Comparison of ENCODE assay signal across 19 mouse cellular contexts in genomic region chr6:148199729-148200128, GRCm38 (mm10). TPM values are rescaled to one million over a fixed set of nuclear protein-coding genes. Genes with fewer than 3 reads are reported as not detected.
DNase-seq lines count a peak whose midpoint lies in the region; ATAC-seq and TF ChIP-seq lines count a peak whose summit lies in the region.
"Had no signal": no experiment of that assay in that cellular context is flagged by ENCODE, and none has a peak within 500 bp of the region (broad histone marks: within the 10 kb centered on the region; RNA-seq: fewer than 3 reads in every experiment).

No protein-coding gene starts in this region.

- WGBS in kidney, embryonic 16.5 days, result 88% methylated on average over 3 of the region's 3 CpGs
- 82% methylated on average over 3 of the region's 3 CpGs for WGBS in intestine, embryonic 15.5 days
- WGBS in intestine, postnatal 0 days, result 50% methylated on average over 3 of the region's 3 CpGs
- 62% methylated on average over 3 of the region's 3 CpGs for WGBS in stomach, embryonic 16.5 days
- 91% methylated on average over 3 of the region's 3 CpGs for WGBS in forebrain, embryonic 16.5 days

- H3K4me3 ChIP-seq in kidney, embryonic 16.5 days (ENCODE audit: low read length), result no peak overlapping the region
- no peak overlapping the region for H3K4me3 ChIP-seq in intestine, embryonic 15.5 days (replicated peaks)
- H3K4me3 ChIP-seq in intestine, postnatal 0 days (ENCODE audit: low read depth, low read length), result no peak overlapping the region
- H3K4me3 ChIP-seq in stomach, embryonic 16.5 days (replicated peaks; ENCODE audit: low read length), result no peak overlapping the region
- no peak overlapping the region for H3K4me3 ChIP-seq in forebrain, embryonic 16.5 days (replicated peaks; ENCODE audit: low read length)
- H3K4me3 ChIP-seq: embryonic facial prominence, embryonic 12.5 days; forebrain, embryonic 15.5 days; heart, embryonic 13.5 days had no signal

- H3K27ac ChIP-seq in kidney, embryonic 16.5 days (ENCODE audit: low read length), result peak overlapping the region; percentile 65
- no peak overlapping the region for H3K27ac ChIP-seq in intestine, embryonic 15.5 days
- H3K27ac ChIP-seq in intestine, postnatal 0 days (ENCODE audit: low read depth, low read length), result peak overlapping the region; percentile 65
- peak overlapping the region; percentile 84 for H3K27ac ChIP-seq in stomach, embryonic 16.5 days (ENCODE audit: low read length)
- H3K27ac ChIP-seq in forebrain, embryonic 16.5 days (ENCODE audit: low read length), result no peak overlapping the region
- H3K27ac ChIP-seq: embryonic facial prominence, embryonic 12.5 days; forebrain, embryonic 15.5 days; heart, embryonic 13.5 days had no signal

- no peak overlapping the region for H3K4me2 ChIP-seq in kidney, embryonic 16.5 days (replicated peaks; ENCODE audit: low read depth, low read length)
- H3K4me2 ChIP-seq in intestine, embryonic 15.5 days (replicated peaks), result no peak overlapping the region
- H3K4me2 ChIP-seq in intestine, postnatal 0 days (replicated peaks; ENCODE audit: low read depth), result no peak overlapping the region
- H3K4me2 ChIP-seq in stomach, embryonic 16.5 days (ENCODE audit: low read depth, low read length), result no peak overlapping the region
- H3K4me2 ChIP-seq in forebrain, embryonic 16.5 days (ENCODE audit: low read length), result no peak overlapping the region
- H3K4me2 ChIP-seq: embryonic facial prominence, embryonic 12.5 days; forebrain, embryonic 15.5 days; heart, embryonic 13.5 days had no signal

- ATAC-seq in kidney, embryonic 16.5 days (ENCODE audit: low FRiP score, low TSS enrichment), result no peak
- ATAC-seq in intestine, embryonic 15.5 days, result peak; percentile 61
- ATAC-seq in intestine, postnatal 0 days, result peak; percentile 56
- no peak for ATAC-seq in stomach, embryonic 16.5 days (ENCODE audit: insufficient read depth, low FRiP score)
- no peak for ATAC-seq in forebrain, embryonic 16.5 days
- ATAC-seq: activated CD4-positive, CD25-positive, alpha-beta regulatory T cell, adult 4 months; forebrain, embryonic 15.5 days; Patski had no signal

- H3K9me3 ChIP-seq in kidney, embryonic 16.5 days (ENCODE audit: low read length), result no peaks in the 10 kb centered on the region
- no peaks in the 10 kb centered on the region for H3K9me3 ChIP-seq in intestine, embryonic 15.5 days
- no peaks in the 10 kb centered on the region for H3K9me3 ChIP-seq in intestine, postnatal 0 days (ENCODE audit: control insufficient read depth)
- H3K9me3 ChIP-seq in stomach, embryonic 16.5 days (replicated peaks; ENCODE audit: control insufficient read depth, low read length), result no peaks in the 10 kb centered on the region
- H3K9me3 ChIP-seq in forebrain, embryonic 16.5 days (ENCODE audit: control insufficient read depth, low read length), result no peaks in the 10 kb centered on the region
- H3K9me3 ChIP-seq: embryonic facial prominence, embryonic 12.5 days; forebrain, embryonic 15.5 days; heart, embryonic 13.5 days had no signal

- H3K9ac ChIP-seq in kidney, embryonic 16.5 days (replicated peaks; ENCODE audit: low read length), result no peak overlapping the region
- no peak overlapping the region for H3K9ac ChIP-seq in intestine, embryonic 15.5 days
- H3K9ac ChIP-seq in intestine, postnatal 0 days (ENCODE audit: low read depth, low read length), result no peak overlapping the region
- H3K9ac ChIP-seq in stomach, embryonic 16.5 days (ENCODE audit: low read length), result no peak overlapping the region
- no peak overlapping the region for H3K9ac ChIP-seq in forebrain, embryonic 16.5 days (replicated peaks; ENCODE audit: low read depth, low read length)
- H3K9ac ChIP-seq: embryonic facial prominence, embryonic 12.5 days; forebrain, embryonic 15.5 days; heart, embryonic 13.5 days had no signal

- H3K27me3 ChIP-seq in kidney, embryonic 16.5 days (ENCODE audit: insufficient read depth, low read length), result no peaks in the 10 kb centered on the region
- no peaks in the 10 kb centered on the region for H3K27me3 ChIP-seq in intestine, embryonic 15.5 days (replicated peaks)
- no peaks in the 10 kb centered on the region for H3K27me3 ChIP-seq in intestine, postnatal 0 days (replicated peaks; ENCODE audit: control insufficient read depth, insufficient read depth, low read length)
- no peaks in the 10 kb centered on the region for H3K27me3 ChIP-seq in stomach, embryonic 16.5 days (ENCODE audit: control insufficient read depth, insufficient read depth, low read length)
- no peaks in the 10 kb centered on the region for H3K27me3 ChIP-seq in forebrain, embryonic 16.5 days (replicated peaks; ENCODE audit: control insufficient read depth, insufficient read depth, low read length)
- H3K27me3 ChIP-seq: CH12.LX; embryonic facial prominence, embryonic 12.5 days; forebrain, embryonic 15.5 days; heart, embryonic 13.5 days; Patski had no signal

- no peaks in the 10 kb centered on the region for H3K4me1 ChIP-seq in kidney, embryonic 16.5 days (ENCODE audit: insufficient read depth, low read length)
- no peaks in the 10 kb centered on the region for H3K4me1 ChIP-seq in intestine, embryonic 15.5 days (replicated peaks)
- no peaks in the 10 kb centered on the region for H3K4me1 ChIP-seq in intestine, postnatal 0 days (replicated peaks; ENCODE audit: control insufficient read depth, insufficient read depth, low read length)
- peaks cover 3% of the 10 kb centered on the region; the same call in 1 of the 2 replicates for H3K4me1 ChIP-seq in stomach, embryonic 16.5 days (ENCODE audit: control insufficient read depth, insufficient read depth, low read length)
- no peaks in the 10 kb centered on the region for H3K4me1 ChIP-seq in forebrain, embryonic 16.5 days (replicated peaks; ENCODE audit: control insufficient read depth, insufficient read depth, low read length)
- H3K4me1 ChIP-seq: embryonic facial prominence, embryonic 12.5 days; forebrain, embryonic 15.5 days; heart, embryonic 13.5 days had no signal

- DNase-seq in kidney, postnatal 36 days, result no peak
- no peak for DNase-seq in heart, adult 11 months
- DNase-seq: adrenal gland, postnatal 14 days; cerebellum, adult 11-12 months; cerebellum, adult 9-10 months; cerebellum, postnatal 25 days; gastrocnemius, postnatal 14 days; heart, postnatal 36 days had no signal

- H3K36me3 ChIP-seq in kidney, embryonic 16.5 days (ENCODE audit: insufficient read depth, low read length), result peaks cover 40% of the 10 kb centered on the region
- peaks cover 8% of the 10 kb centered on the region for H3K36me3 ChIP-seq in intestine, embryonic 15.5 days
- H3K36me3 ChIP-seq in intestine, postnatal 0 days (ENCODE audit: control insufficient read depth, insufficient read depth), result peaks cover 48% of the 10 kb centered on the region
- peaks cover 14% of the 10 kb centered on the region for H3K36me3 ChIP-seq in stomach, embryonic 16.5 days (ENCODE audit: control insufficient read depth, insufficient read depth, low read length)
- peaks cover 32% of the 10 kb centered on the region for H3K36me3 ChIP-seq in forebrain, embryonic 16.5 days (ENCODE audit: control insufficient read depth, insufficient read depth)

- no peak for TF ChIP-seq CTCF in intestine, postnatal 0 days (IDR thresholded peaks at IDR 0.05; ENCODE audit: low read depth)

RNA-seq across cellular contexts. Expression of gene Ergic2, which starts 12.4 kb away (rescaled TPM):
- polyA plus RNA-seq in kidney, embryonic 16.5 days (2015; fragmentation: Nextera tagmentation; extraction: Ambion mirVana), result 227 and 229 TPM in 2 replicates
- 184 and 215 TPM in 2 replicates for polyA plus RNA-seq in intestine, embryonic 15.5 days (2015; fragmentation: Nextera tagmentation; extraction: Ambion mirVana)
- 198 and 202 TPM in 2 replicates for polyA plus RNA-seq in intestine, postnatal 0 days (2015; fragmentation: Nextera tagmentation; extraction: Ambion mirVana)
- polyA plus RNA-seq in stomach, embryonic 16.5 days (2015; fragmentation: Nextera tagmentation; extraction: Ambion mirVana), result 201 and 204 TPM in 2 replicates
- polyA plus RNA-seq in forebrain, embryonic 16.5 days (2015; fragmentation: Nextera tagmentation; extraction: Ambion mirVana), result 195 and 213 TPM in 2 replicates

Comparison
In these comparisons a context has a peak if more than half of its experiments do, and no peak if none do; other contexts are left out.
1. H3K27ac ChIP-seq: peak in kidney, embryonic 16.5 days (single experiment), intestine, postnatal 0 days (single experiment) and stomach, embryonic 16.5 days (single experiment); none in intestine, embryonic 15.5 days (single experiment) and forebrain, embryonic 16.5 days (single experiment).
2. ATAC-seq: peak in intestine, embryonic 15.5 days (single experiment) and intestine, postnatal 0 days (single experiment); none in kidney, embryonic 16.5 days (single experiment), stomach, embryonic 16.5 days (single experiment) and forebrain, embryonic 16.5 days (single experiment).